Mouse (Mus musculus) lung, postnatal 14 days (tissue): ENCODE measurements around the gene Ccdc85c.

Source experiments
- DNase-seq: peaks from one replicate; pipeline ENCODE4 v3.0.0; 2021

The Ccdc85c gene

GRCm38 (mm10) chr12:108213090-108214041, 61.9 kb downstream of the Ccdc85c start:
- no peak for DNase-seq

GRCm38 (mm10) chr12:108212476-108212875, 62.7 kb downstream of the Ccdc85c start:
- DNase-seq = no peak

GRCm38 (mm10) chr12:108212071-108212470, 63.2 kb downstream of the Ccdc85c start:
- no peak for DNase-seq

- DNase-seq = no peak
These were observed 64.6 kb downstream of the Ccdc85c start for GRCm38 (mm10) chr12:108210623-108211022.

- DNase-seq = peak; percentile 86
These were observed 66.3 kb downstream of the Ccdc85c start for GRCm38 (mm10) chr12:108208726-108209438.

GRCm38 (mm10) chr12:108208216-108208615, 67.0 kb downstream of the Ccdc85c start:
- DNase-seq = no peak

GRCm38 (mm10) chr12:108206641-108207040, 68.6 kb downstream of the Ccdc85c start:
- peak; percentile 85 for DNase-seq

GRCm38 (mm10) chr12:108204978-108205377, 70.2 kb downstream of the Ccdc85c start:
- DNase-seq = no peak

- DNase-seq = no peak
These were observed 71.3 kb downstream of the Ccdc85c start for GRCm38 (mm10) chr12:108203895-108204294.

GRCm38 (mm10) chr12:108200094-108200493, 75.1 kb downstream of the Ccdc85c start:
- DNase-seq = no peak

GRCm38 (mm10) chr12:108198447-108198846, 76.8 kb downstream of the Ccdc85c start:
- no peak for DNase-seq

GRCm38 (mm10) chr12:108195761-108196160, 79.5 kb downstream of the Ccdc85c start:
- DNase-seq = no peak

GRCm38 (mm10) chr12:108193878-108194277, 81.3 kb downstream of the Ccdc85c start:
- DNase-seq = no peak

- DNase-seq = no peak
These were observed 87.6 kb downstream of the Ccdc85c start for GRCm38 (mm10) chr12:108187541-108188091.

GRCm38 (mm10) chr12:108181716-108182115, 93.5 kb downstream of the Ccdc85c start:
- DNase-seq = no peak

- peak; percentile 97 for DNase-seq
These were observed 95.6 kb downstream of the Ccdc85c start, which contains the start of gene Ccnk for GRCm38 (mm10) chr12:108179321-108180266. TSS of gene Ccnk (plus strand) at chr12:108179579.

- DNase-seq = no peak
These were observed 96.1 kb downstream of the Ccdc85c start, which contains the start of gene Setd3 for GRCm38 (mm10) chr12:108179246-108179320. TSS of gene Setd3 (minus strand) at chr12:108179314.

- peak; percentile 48 for DNase-seq
These were observed 96.6 kb downstream of the Ccdc85c start for GRCm38 (mm10) chr12:108178331-108179245.

- no peak for DNase-seq
These were observed 98.9 kb downstream of the Ccdc85c start for GRCm38 (mm10) chr12:108176366-108176765.

GRCm38 (mm10) chr12:108174606-108175505, 100.4 kb downstream of the Ccdc85c start:
- no peak for DNase-seq

GRCm38 (mm10) chr12:108172639-108173038, 102.6 kb downstream of the Ccdc85c start:
- DNase-seq = no peak
